ENCODE assay signal across 19 mouse cellular contexts in genomic region chr6:51578415-51578814, GRCm38 (mm10).
"Had no signal": no experiment of that assay in that cellular context is flagged by ENCODE, and none has a peak within 500 bp of the region (broad histone marks: within the 10 kb centered on the region; RNA-seq: fewer than 3 reads in every experiment).

No protein-coding gene starts in this region.

- ATAC-seq: midbrain, embryonic 16.5 days had no signal

- H3K27me3 ChIP-seq: neural tube, embryonic 13.5 days; neural tube, embryonic 15.5 days had no signal

- H3K9ac ChIP-seq: liver, embryonic 14.5 days; lung, embryonic 14.5 days; neural tube, embryonic 13.5 days; neural tube, embryonic 15.5 days had no signal

- H3K4me3 ChIP-seq: myocyte; neural tube, embryonic 13.5 days; neural tube, embryonic 15.5 days had no signal

- H3K9me3 ChIP-seq: neural tube, embryonic 13.5 days; neural tube, embryonic 15.5 days had no signal

- H3K36me3 ChIP-seq: neural tube, embryonic 13.5 days; neural tube, embryonic 15.5 days had no signal

- H3K4me2 ChIP-seq: lung, embryonic 14.5 days; midbrain, embryonic 11.5 days; neural tube, embryonic 13.5 days; neural tube, embryonic 15.5 days had no signal

- H3K27ac ChIP-seq: liver, embryonic 14.5 days; neural tube, embryonic 13.5 days; neural tube, embryonic 15.5 days had no signal

- DNase-seq: lung, adult 18-20 months; lung, embryonic 14.5 days; lung, postnatal 10 days; lung, postnatal 4 days; midbrain, embryonic 14.5 days; retina, postnatal 1 day; right cerebral cortex, adult 18-20 months; right cerebral cortex, postnatal 25 days; right cerebral cortex, postnatal 4 days; spleen, adult 18-20 months; thymus, adult 18-20 months; thymus, postnatal 14 days; thymus, postnatal 36 days had no signal
